Mouse (Mus musculus) liver, embryonic 16.5 days (tissue): ENCODE data around the gene Lingo2. TPM values are rescaled to one million over a fixed set of nuclear protein-coding genes. Genes with fewer than 3 reads are reported as not detected.

Source experiments
- ATAC-seq: fragments of 200-750 bp; cut with Nextera tagmentation; 2 replicates; pipeline ENCODE4 v1.8.0; 2017; ENCODE audit warnings: low read depth, mild to moderate bottlenecking, moderate number of reproducible peaks, moderate library complexity
- H3K27ac ChIP-seq: fragments of 300-500 bp; sonication (generic); 2 replicates; pipeline ENCODE4 v1.5.1; 2014; ENCODE audit warnings: mild to moderate bottlenecking, low read length
- H3K27me3 ChIP-seq: fragments of 300-500 bp; sonication (generic); 2 replicates; pipeline ENCODE4 v1.6.1; 2014; ENCODE audit warnings: low read depth, low read length, mixed read lengths; ENCODE audit not compliant: control insufficient read depth, insufficient read depth
- H3K36me3 ChIP-seq: fragments of 300-500 bp; sonication (generic); 2 replicates; pipeline ENCODE4 v1.6.1; 2014; ENCODE audit warnings: mild to moderate bottlenecking; ENCODE audit not compliant: control insufficient read depth, insufficient read depth
- H3K4me1 ChIP-seq: fragments of 300-500 bp; sonication (generic); 2 replicates; pipeline ENCODE4 v1.6.1; 2014; ENCODE audit warnings: low read depth, low read length, mixed read lengths; ENCODE audit not compliant: control insufficient read depth
- H3K4me2 ChIP-seq: fragments of 300-500 bp; sonication (generic); 2 replicates; pipeline ENCODE4 v1.6.1; 2014; ENCODE audit warnings: low read depth, low read length, mixed read lengths
- H3K4me3 ChIP-seq: fragments of 300-500 bp; sonication (generic); 2 replicates; pipeline ENCODE4 v1.5.1; 2014; ENCODE audit warnings: low read depth, mild to moderate bottlenecking, low read length
- H3K9ac ChIP-seq: fragments of 300-500 bp; sonication (generic); 2 replicates; pipeline ENCODE4 v1.6.1; 2014; ENCODE audit warnings: low read depth, low read length
- H3K9me3 ChIP-seq: fragments of 300-500 bp; sonication (generic); replicated peaks from 2 replicates; pipeline ENCODE4 v1.6.1; 2016; ENCODE audit warnings: low read length; ENCODE audit not compliant: control insufficient read depth
- WGBS: fragments of 180-500 bp; shearing (Covaris S2); extraction: QIAGEN DNeasy Blood & Tissue Kit; methylation state at CpG from one replicate; pipeline ENCODE4 v1.1.7; 2014; ENCODE audit not compliant: insufficient replicate concordance; 5-methylcytosine and 5-hydroxymethylcytosine counted together
- polyA plus RNA-seq: library from polyadenylated mRNA; unstranded; fragments of >200 nt; fragmentation: Nextera tagmentation; extraction: Ambion mirVana; gene quantifications from 2 replicates; pipeline ENCODE4 v1.2.1, GENCODE M21; 2015

Gene Lingo2
- polyA plus RNA-seq = not detected in 2 replicates

DNA sequence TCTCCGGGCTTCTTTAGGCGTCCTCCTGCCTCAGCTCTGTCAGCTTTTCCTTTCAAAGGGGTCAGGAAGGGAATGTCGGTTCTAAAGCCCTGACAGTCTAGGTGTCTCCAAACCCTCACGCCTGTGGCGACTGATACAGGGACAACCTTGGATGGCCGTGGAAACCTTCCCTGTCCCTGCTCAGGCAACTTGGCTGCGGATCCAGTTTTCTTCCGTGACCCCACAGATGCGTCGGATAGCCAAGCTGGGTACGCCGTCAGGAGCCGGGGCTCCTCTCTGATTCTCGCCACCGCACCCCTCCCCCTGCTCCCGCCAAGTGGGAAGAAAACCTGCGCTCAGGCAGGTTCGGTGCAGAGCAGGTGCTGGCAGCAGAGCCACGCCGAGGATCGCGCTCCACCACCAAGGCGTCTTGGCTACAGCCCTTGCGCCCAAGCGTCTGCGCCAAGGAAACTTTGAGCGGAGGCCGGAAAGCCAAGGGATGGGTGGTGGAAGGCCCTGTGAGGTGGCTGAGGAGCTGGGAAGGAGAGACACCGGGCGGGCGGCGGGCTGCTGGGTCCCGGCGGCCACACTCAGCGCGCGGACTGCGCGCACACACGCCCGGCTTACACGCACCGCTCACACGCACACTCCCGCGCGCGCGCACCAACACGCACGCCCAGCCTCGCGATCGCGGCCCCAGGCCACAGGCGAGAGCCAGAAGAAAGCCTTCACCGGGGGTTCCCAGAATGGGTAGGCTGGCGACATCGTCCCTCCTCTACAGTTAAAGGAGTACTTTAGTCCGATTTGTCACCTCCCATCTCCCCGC lies at the start of gene Lingo2:
Gene Lingo2, minus strand, starts transcription at position 598 of the 805 bp plus-strand sequence.
- H3K4me3 ChIP-seq = peak within 1 kb of the TSS; percentile 28

GRCm38 (mm10) chr4:36973358-36973757 lies 21.8 kb upstream of the Lingo2 start:
- no peaks in the 10 kb centered on the region for H3K4me1 ChIP-seq
- H3K36me3 ChIP-seq = no peaks in the 10 kb centered on the region
- WGBS = 61% methylated on average over 4 of the region's 4 CpGs
- no peak overlapping the region for H3K9ac ChIP-seq
- no peak for ATAC-seq
- no peak overlapping the region for H3K4me2 ChIP-seq
- H3K4me3 ChIP-seq = no peak overlapping the region
- H3K27ac ChIP-seq = no peak overlapping the region
- H3K27me3 ChIP-seq = no peaks in the 10 kb centered on the region
- H3K9me3 ChIP-seq = no peaks in the 10 kb centered on the region

More for the DNA sequence above, at the start of gene Lingo2:
- no peaks in the 10 kb centered on the region for H3K36me3 ChIP-seq
- under 1% methylated on average over 57 of the region's 61 CpGs for WGBS
- H3K27ac ChIP-seq = no peak within 1 kb of the TSS
- H3K9me3 ChIP-seq = no peaks in the 10 kb centered on the region
- ATAC-seq = no peak
- H3K4me2 ChIP-seq = peak within 1 kb of the TSS; percentile 36
- H3K4me1 ChIP-seq = no peaks in the 10 kb centered on the region
- peaks cover 40% of the 10 kb centered on the region for H3K27me3 ChIP-seq
- H3K9ac ChIP-seq = no peak within 1 kb of the TSS

DNA sequence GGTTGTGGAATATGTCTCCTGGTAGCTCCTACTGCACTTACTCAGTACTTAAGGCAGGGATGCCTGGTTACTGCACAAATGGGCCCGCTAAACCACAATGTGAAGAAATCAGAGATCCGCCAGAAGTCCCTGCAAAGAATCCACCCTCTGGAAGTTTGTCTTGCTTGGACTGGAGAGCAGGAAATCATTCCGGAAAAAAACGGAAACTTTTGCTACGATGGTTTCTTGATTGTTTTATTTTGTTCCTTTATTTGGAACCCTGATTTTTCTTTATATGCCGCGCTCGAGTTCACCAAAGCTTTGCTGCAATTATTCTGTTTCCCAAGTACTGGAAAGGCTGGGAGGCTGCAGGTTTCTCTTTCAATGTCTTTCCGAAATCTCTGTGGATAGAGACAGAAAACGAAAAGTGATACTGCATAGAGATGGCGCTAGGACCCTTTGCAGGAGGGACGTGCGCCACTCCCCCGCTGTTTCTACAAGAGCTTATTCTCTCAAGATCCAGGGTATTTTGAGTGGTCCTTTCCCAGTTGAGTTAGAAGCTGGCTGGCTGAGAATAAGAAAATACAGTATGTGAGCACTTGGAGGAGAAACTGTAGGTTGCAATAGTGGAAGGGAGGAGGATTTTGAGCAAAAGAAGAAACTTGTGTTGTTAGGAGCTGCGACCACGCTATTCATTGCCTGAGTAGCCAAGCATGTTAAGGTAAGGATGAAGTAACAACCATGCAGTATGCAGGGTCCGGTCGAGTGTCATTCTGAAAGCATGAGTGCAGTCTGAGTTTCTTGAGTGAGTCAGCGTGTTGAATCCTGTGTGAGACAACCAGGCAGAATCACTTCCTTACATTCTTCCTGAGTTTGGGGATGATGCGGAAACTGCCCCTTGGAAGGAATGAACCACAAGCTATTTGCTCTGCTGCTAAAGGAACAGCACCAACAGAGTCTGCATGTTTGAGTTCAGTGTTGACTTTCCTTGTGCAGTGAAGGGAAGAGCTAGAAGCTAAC lies 1.2 kb upstream of the Lingo2 start:
- ATAC-seq = no peak
- Histone ChIP-seq H3K9me3 (no peaks in the 10 kb centered on the region), H3K4me3 (no peak overlapping the region), H3K4me1 (no peaks in the 10 kb centered on the region), H3K27ac (no peak overlapping the region), H3K36me3 (no peaks in the 10 kb centered on the region), H3K9ac (no peak overlapping the region), H3K4me2 (no peak overlapping the region), H3K27me3 (peaks cover 40% of the 10 kb centered on the region)
- 4% methylated on average over 20 of the region's 20 CpGs for WGBS

DNA sequence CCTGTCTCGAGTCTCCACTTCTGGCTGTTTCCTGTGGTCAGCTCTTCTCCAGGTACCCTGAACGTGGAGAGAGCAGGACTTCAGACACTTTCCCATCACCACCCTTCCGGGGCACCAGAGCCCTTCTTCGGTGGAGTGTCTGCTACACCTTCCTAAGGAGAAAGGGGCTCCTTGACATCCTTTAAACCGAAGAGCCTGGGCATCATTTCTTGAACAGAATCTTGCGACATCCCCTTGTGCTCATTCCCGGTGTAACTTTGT lies 338 bp upstream of the Lingo2 start:
- 2% methylated on average over 7 of the region's 7 CpGs for WGBS
- H3K27me3 ChIP-seq = peaks cover 40% of the 10 kb centered on the region

DNA sequence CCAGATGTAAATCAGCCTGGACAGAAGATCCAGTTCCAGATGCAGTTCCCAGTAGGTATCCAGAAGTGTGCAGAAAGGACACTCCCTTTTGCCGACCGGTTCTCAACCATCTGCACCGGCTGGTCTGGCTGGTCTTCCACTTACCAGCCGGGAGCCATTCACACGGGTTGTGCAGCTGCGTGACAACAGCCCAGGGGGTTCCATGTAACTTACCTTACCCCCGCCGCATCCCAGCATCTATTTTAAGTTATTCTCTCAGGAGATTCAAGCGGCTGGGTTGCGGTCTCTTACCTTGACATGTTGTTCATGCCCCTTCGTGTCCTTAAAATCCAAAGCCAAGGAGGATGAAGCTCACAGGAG lies 777 bp downstream of the Lingo2 start:
- 0 out of 2 replicates have a peak overlapping the region, but pooled peaks have one; percentile 28 for H3K4me3 ChIP-seq
- H3K27me3 ChIP-seq = peaks cover 40% of the 10 kb centered on the region
- no peak overlapping the region for H3K9ac ChIP-seq
- ATAC-seq = no peak
- peak overlapping the region; percentile 36; the same call in 1 of the 2 replicates for H3K4me2 ChIP-seq
- no peak overlapping the region for H3K27ac ChIP-seq
- no peaks in the 10 kb centered on the region for H3K9me3 ChIP-seq
- H3K4me1 ChIP-seq = no peaks in the 10 kb centered on the region
- WGBS = 2% methylated on average over 11 of the region's 11 CpGs
- H3K36me3 ChIP-seq = no peaks in the 10 kb centered on the region

More for the DNA sequence above, 338 bp upstream of the Lingo2 start:
- no peaks in the 10 kb centered on the region for H3K4me1 ChIP-seq
- no peaks in the 10 kb centered on the region for H3K36me3 ChIP-seq
- no peak overlapping the region for H3K27ac ChIP-seq
- H3K9me3 ChIP-seq = no peaks in the 10 kb centered on the region
- H3K4me3 ChIP-seq = peak overlapping the region; percentile 5; the same call in 1 of the 2 replicates
- peak overlapping the region; percentile 33; the same call in 1 of the 2 replicates for H3K4me2 ChIP-seq
- no peak overlapping the region for H3K9ac ChIP-seq
- ATAC-seq = no peak

- peak overlapping the region; percentile 28; the same call in 1 of the 2 replicates for H3K4me3 ChIP-seq
- no peaks in the 10 kb centered on the region for H3K36me3 ChIP-seq
- no peaks in the 10 kb centered on the region for H3K4me1 ChIP-seq
- H3K9ac ChIP-seq = no peak overlapping the region
- H3K4me2 ChIP-seq = peak overlapping the region; percentile 36
- peak; percentile 51 for ATAC-seq
- peaks cover 40% of the 10 kb centered on the region for H3K27me3 ChIP-seq
- WGBS = 2% methylated on average over 42 of the region's 43 CpGs
- no peak overlapping the region for H3K27ac ChIP-seq
- H3K9me3 ChIP-seq = no peaks in the 10 kb centered on the region
Observed at GRCm38 (mm10) chr4:36950021-36950751, 1.4 kb downstream of the Lingo2 start.

DNA sequence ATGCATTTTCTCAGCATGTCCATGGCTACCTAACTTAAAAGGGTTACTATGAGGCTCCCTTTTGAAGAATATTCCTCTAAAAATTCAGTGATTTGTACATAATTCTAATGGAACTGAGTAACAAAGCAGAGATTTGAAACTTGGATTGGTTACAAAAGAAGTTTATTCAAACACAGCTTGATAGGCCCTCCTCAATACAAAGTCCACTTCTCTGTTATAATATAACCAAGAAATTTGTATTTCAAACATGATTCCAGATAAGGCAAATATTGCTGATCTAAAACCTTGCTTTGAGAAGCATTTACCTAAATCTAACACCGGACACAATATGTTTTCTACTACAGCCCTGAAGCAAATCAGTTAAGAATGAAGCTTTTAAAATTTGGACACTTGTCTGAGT lies 60.7 kb downstream of the Lingo2 start:
- no peak overlapping the region for H3K27ac ChIP-seq
- H3K9ac ChIP-seq = no peak overlapping the region
- H3K27me3 ChIP-seq = no peaks in the 10 kb centered on the region
- H3K9me3 ChIP-seq = no peaks in the 10 kb centered on the region
- H3K4me1 ChIP-seq = no peaks in the 10 kb centered on the region
- no peaks in the 10 kb centered on the region for H3K36me3 ChIP-seq
- ATAC-seq = no peak
- H3K4me3 ChIP-seq = no peak overlapping the region
- WGBS = 49% methylated on average over 1 of the region's 1 CpGs
- no peak overlapping the region for H3K4me2 ChIP-seq

DNA sequence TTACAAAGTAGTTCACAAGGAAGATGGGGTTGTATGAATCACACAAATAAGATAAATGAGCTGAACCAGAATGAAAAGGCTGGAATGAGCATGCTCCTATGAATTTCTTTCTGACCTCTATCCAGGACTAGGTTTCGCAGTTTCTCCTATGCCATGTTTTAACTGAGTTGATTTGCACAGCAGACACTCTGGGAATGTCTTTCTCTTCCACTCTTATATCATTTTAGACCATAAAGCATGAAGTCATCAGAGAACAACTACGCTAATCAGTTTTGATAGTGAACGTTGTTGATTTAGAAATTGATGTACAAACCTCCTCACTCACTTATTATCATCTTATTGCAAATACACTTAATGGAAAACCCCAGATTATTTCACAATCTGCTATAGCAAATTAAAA lies 61.2 kb downstream of the Lingo2 start:
- Histone ChIP-seq H3K9ac (no peak overlapping the region), H3K27me3 (no peaks in the 10 kb centered on the region), H3K4me1 (no peaks in the 10 kb centered on the region), H3K4me3 (no peak overlapping the region), H3K9me3 (no peaks in the 10 kb centered on the region), H3K27ac (no peak overlapping the region), H3K4me2 (no peak overlapping the region), H3K36me3 (no peaks in the 10 kb centered on the region)
- 70% methylated on average over 3 of the region's 3 CpGs for WGBS
- no peak for ATAC-seq
